Mouse (Mus musculus): ENCODE results near the gene Atp6v0d1. TPM values are rescaled to one million over a fixed set of nuclear protein-coding genes. Genes with fewer than 3 reads are reported as not detected.

Gene Atp6v0d1
- 100 to 1,000 TPM in 1 of 2 experiments, 10 to 100 TPM in 1; 93.5 to 187 TPM for polyA plus RNA-seq (2012; fragmentation: generic; extraction: Trizol)

GRCm38 (mm10) chr8:105565952-105566702 is at the start of gene Atp6v0d1:
Atp6v0d1 (minus strand) TSS chr8:105566047.

GRCm38 (mm10) chr8:105604804-105605381 is 39.0 kb upstream of the Atp6v0d1 start, which contains the start of gene Ripor1:
Ripor1 (plus strand) TSS chr8:105605255.

GRCm38 (mm10) chr8:105518436-105519313 is 47.2 kb downstream of the Atp6v0d1 start, which contains the start of gene Hsd11b2:
Hsd11b2 (plus strand) TSS chr8:105518755.

GRCm38 (mm10) chr8:105496439-105497180 is 69.2 kb downstream of the Atp6v0d1 start, which contains the start of gene Zdhhc1:
Zdhhc1 (minus strand) TSS chr8:105496902.

Other genes with a start within 250 kb of the Atp6v0d1 start
- 1 to 10 TPM; 1.2 to 1.6 TPM for gene Lrrc29, start 239.8 kb downstream of the Atp6v0d1 start, polyA plus RNA-seq (2012; fragmentation: generic; extraction: Trizol)
- 100 to 1,000 TPM in 1 of 2 experiments, 10 to 100 TPM in 1; 87.7 to 101 TPM for gene Tmem208, start 239.7 kb downstream of the Atp6v0d1 start, polyA plus RNA-seq (2012; fragmentation: generic; extraction: Trizol)
- 10 to 100 TPM; 11.2 to 35.4 TPM for gene Fhod1, start 218.1 kb downstream of the Atp6v0d1 start, polyA plus RNA-seq (2012; fragmentation: generic; extraction: Trizol)
- gene Slc9a5, start 217.2 kb downstream of the Atp6v0d1 start, polyA plus RNA-seq (2012; fragmentation: generic; extraction: Trizol): 1 to 10 TPM; 1.4 to 8.8 TPM
- 10 to 100 TPM in 1 of 2 experiments, 1 to 10 TPM in 1; 1.0 to 13.3 TPM for gene Plekhg4, start 192.8 kb downstream of the Atp6v0d1 start, polyA plus RNA-seq (2012; fragmentation: generic; extraction: Trizol)
- 1 to 10 TPM in 1 of 2 experiments, under 1 TPM in 1; 0.02 to 3.4 TPM for gene Kctd19, start 152.5 kb downstream of the Atp6v0d1 start, polyA plus RNA-seq (2012; fragmentation: generic; extraction: Trizol)
- gene Lrrc36, start 152.5 kb downstream of the Atp6v0d1 start, polyA plus RNA-seq (2012; fragmentation: generic; extraction: Trizol): under 1 TPM in 1 of 2 experiments, not detected in 1; 0.15 TPM
- 10 to 100 TPM in 1 of 2 experiments, under 1 TPM in 1; 0.66 to 23.9 TPM for gene Tppp3, start 94.5 kb downstream of the Atp6v0d1 start, polyA plus RNA-seq (2012; fragmentation: generic; extraction: Trizol)
- gene Zdhhc1, start 69.1 kb downstream of the Atp6v0d1 start, polyA plus RNA-seq (2012; fragmentation: generic; extraction: Trizol): 10 to 100 TPM in 1 of 2 experiments, 1 to 10 TPM in 1; 8.9 to 50.5 TPM
- under 1 TPM; 0.04 to 0.28 TPM for gene Hsd11b2, start 47.3 kb downstream of the Atp6v0d1 start, polyA plus RNA-seq (2012; fragmentation: generic; extraction: Trizol)
- 10 to 100 TPM; 16.9 to 54.0 TPM for gene Ripor1, start 39.2 kb upstream of the Atp6v0d1 start, polyA plus RNA-seq (2012; fragmentation: generic; extraction: Trizol)
- 10 to 100 TPM in 1 of 2 experiments, 1 to 10 TPM in 1; 3.6 to 24.4 TPM for gene Ctcf, start 70.5 kb upstream of the Atp6v0d1 start, polyA plus RNA-seq (2012; fragmentation: generic; extraction: Trizol)
- gene Agrp, start 71.3 kb upstream of the Atp6v0d1 start, polyA plus RNA-seq (2012; fragmentation: generic; extraction: Trizol): under 1 TPM; 0.22 to 0.77 TPM
- gene Carmil2, start 120.2 kb upstream of the Atp6v0d1 start, polyA plus RNA-seq (2012; fragmentation: generic; extraction: Trizol): under 1 TPM; 0.21 to 0.61 TPM
- 10 to 100 TPM; 50.3 to 70.4 TPM for gene Acd, start 135.1 kb upstream of the Atp6v0d1 start, polyA plus RNA-seq (2012; fragmentation: generic; extraction: Trizol)
- gene Pard6a, start 135.1 kb upstream of the Atp6v0d1 start, polyA plus RNA-seq (2012; fragmentation: generic; extraction: Trizol): 10 to 100 TPM; 15.2 to 30.5 TPM
- under 1 TPM; 0.26 to 0.98 TPM for gene 4933405L10Rik, start 141.6 kb upstream of the Atp6v0d1 start, polyA plus RNA-seq (2012; fragmentation: generic; extraction: Trizol)
- 10 to 100 TPM; 21.1 to 27.5 TPM for gene Enkd1, start 142.2 kb upstream of the Atp6v0d1 start, polyA plus RNA-seq (2012; fragmentation: generic; extraction: Trizol)
- 10 to 100 TPM in 1 of 2 experiments, 1 to 10 TPM in 1; 4.3 to 12.5 TPM for gene Gfod2, start 192.6 kb upstream of the Atp6v0d1 start, polyA plus RNA-seq (2012; fragmentation: generic; extraction: Trizol)

Data from C3H10T1/2 (cell line).